Mouse (Mus musculus): ENCODE results near the gene Ccnd3.

GRCm38 (mm10) chr17:47524991-47525390 lies 20.1 kb downstream of the Ccnd3 start:
- TF ChIP-seq POLR2A (IDR thresholded peaks at IDR 0.05; ENCODE audit: borderline replicate concordance, low read depth, low read length) (no peak), CTCF (IDR thresholded peaks at IDR 0.05; ENCODE audit: low read depth, low read length) (no peak)
